Mouse (Mus musculus) embryonic facial prominence, embryonic 14.5 days (tissue): ENCODE data around the gene Pigm. TPM values are rescaled to one million over a fixed set of nuclear protein-coding genes. Genes with fewer than 3 reads are reported as not detected.
A peak's percentile ranks its signal among the peaks of the same experiment; 100 is the strongest.

Experiments
- ATAC-seq: fragments of 200-750 bp; cut with Nextera tagmentation; 2 replicates; pipeline ENCODE4 v1.8.0; 2017; ENCODE audit warnings: low read depth, moderate number of reproducible peaks, moderate TSS enrichment
- DNase-seq: peaks from one replicate; pipeline ENCODE4 v3.0.0-alpha.2; 2015; ENCODE audit warnings: low spot score
- H3K27ac ChIP-seq: fragments of 300-500 bp; sonication (generic); replicated peaks from 2 replicates; pipeline ENCODE4 v1.5.1; 2014; ENCODE audit warnings: low read depth, mild to moderate bottlenecking, low read length, moderate library complexity
- H3K27me3 ChIP-seq: fragments of 300-500 bp; sonication (generic); replicated peaks from 2 replicates; pipeline ENCODE4 v1.6.1; 2014; ENCODE audit warnings: low read length; ENCODE audit not compliant: control insufficient read depth, insufficient read depth
- H3K36me3 ChIP-seq: fragments of 300-500 bp; sonication (generic); 2 replicates; pipeline ENCODE4 v1.6.1; 2014; ENCODE audit warnings: low read length, mixed read lengths; ENCODE audit not compliant: control insufficient read depth, insufficient read depth
- H3K4me1 ChIP-seq: fragments of 300-500 bp; sonication (generic); 2 replicates; pipeline ENCODE4 v1.6.1; 2014; ENCODE audit warnings: antibody characterized with exemption, low read length; ENCODE audit not compliant: control insufficient read depth, insufficient read depth
- H3K4me2 ChIP-seq: fragments of 300-500 bp; sonication (generic); 2 replicates; pipeline ENCODE4 v1.6.1; 2014; ENCODE audit warnings: low read depth, mild to moderate bottlenecking, low read length, moderate library complexity, mixed read lengths
- H3K4me3 ChIP-seq: fragments of 300-500 bp; sonication (generic); 2 replicates; pipeline ENCODE4 v1.5.1; 2014; ENCODE audit warnings: low read depth, mild to moderate bottlenecking, low read length
- H3K9ac ChIP-seq: fragments of 300-500 bp; sonication (generic); 2 replicates; pipeline ENCODE4 v1.6.1; 2014; ENCODE audit warnings: low read depth, mild to moderate bottlenecking, low read length, moderate library complexity, mixed read lengths
- H3K9me3 ChIP-seq: fragments of 300-500 bp; sonication (generic); 2 replicates; pipeline ENCODE4 v1.6.1; 2016; ENCODE audit warnings: low read length; ENCODE audit not compliant: control insufficient read depth
- WGBS: fragments of 180-500 bp; shearing (Covaris S2); extraction: QIAGEN DNeasy Blood & Tissue Kit; methylation state at CpG from one replicate; pipeline ENCODE4 v1.1.7; 2014; 5-methylcytosine and 5-hydroxymethylcytosine counted together
- polyA plus RNA-seq: library from polyadenylated mRNA; unstranded; fragments of >200 nt; fragmentation: Nextera tagmentation; extraction: Ambion mirVana; gene quantifications from 2 replicates; pipeline ENCODE4 v1.2.1, GENCODE M21; 2014

The Pigm gene
- polyA plus RNA-seq, 1 experiment from 2014 or later, result 7.2 TPM

DNA sequence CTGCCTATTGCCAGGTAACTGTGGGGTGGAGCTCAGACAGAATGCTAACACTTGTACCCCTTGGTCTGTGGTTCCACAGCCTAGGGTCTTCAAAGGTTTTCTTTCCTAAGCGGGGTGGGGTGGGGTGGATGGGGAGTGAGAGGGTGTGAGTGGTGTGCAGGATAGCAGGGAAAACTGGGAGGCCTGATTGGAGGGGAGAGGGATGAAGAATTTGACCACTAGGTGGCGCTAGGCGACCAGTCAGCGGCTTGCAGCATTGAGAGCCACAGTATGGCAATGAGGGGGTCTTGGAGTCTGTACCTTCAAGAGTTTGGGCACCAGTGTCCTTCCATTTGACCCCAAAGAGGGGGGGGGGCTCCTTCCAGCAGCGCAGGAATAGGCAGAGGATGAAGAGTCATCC, 35.9 kb downstream of the Pigm start:
- Histone ChIP-seq H3K27ac (no peak overlapping the region), H3K9me3 (no peaks in the 10 kb centered on the region), H3K4me1 (no peaks in the 10 kb centered on the region), H3K27me3 (no peaks in the 10 kb centered on the region; the same call in 1 of the 2 replicates), H3K4me2 (no peak overlapping the region), H3K4me3 (no peak overlapping the region), H3K36me3 (no peaks in the 10 kb centered on the region), H3K9ac (no peak overlapping the region)
- DNase-seq (peak; percentile 71), ATAC-seq (peak; percentile 81)
- WGBS, result 0% methylated on average over 4 of the region's 5 CpGs

DNA sequence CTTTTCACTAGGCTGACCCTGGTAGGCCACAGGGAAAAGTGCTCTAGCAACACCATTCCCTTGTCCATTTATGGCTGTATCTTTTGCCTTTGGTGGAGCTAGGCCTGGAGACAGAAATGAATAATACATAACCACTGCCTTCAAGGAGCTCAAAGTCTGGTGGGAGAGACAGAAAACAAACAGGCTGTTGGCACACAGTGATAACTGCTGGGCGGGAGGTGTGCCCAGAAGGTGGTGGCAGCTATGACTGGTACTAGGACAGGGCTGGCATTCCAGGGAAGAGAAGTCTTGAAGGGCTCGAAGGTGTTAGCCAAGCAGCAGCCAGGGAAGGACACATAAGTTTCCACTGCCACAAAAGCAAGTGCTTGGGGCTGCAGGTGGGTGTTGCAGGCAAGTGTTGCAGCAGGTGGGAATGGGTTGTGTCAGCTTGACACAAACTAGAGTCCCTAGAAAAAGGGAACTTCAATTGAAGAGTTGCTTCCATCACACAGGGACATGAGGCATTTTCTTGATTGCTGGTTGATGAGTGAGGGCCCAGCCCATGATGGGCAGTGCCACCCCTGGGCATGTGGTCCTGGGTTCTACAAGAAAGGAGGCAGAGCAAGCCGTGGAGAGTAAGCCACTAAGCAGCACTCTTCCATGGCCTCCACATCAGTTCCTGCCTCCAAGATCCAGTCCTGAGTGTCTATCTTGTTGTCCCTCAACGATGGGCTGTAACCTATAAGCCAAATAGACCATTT, 37.3 kb downstream of the Pigm start:
- Histone ChIP-seq H3K27me3 (no peaks in the 10 kb centered on the region), H3K36me3 (no peaks in the 10 kb centered on the region), H3K27ac (no peak overlapping the region), H3K4me3 (no peak overlapping the region), H3K9me3 (no peaks in the 10 kb centered on the region), H3K4me1 (no peaks in the 10 kb centered on the region), H3K4me2 (no peak overlapping the region), H3K9ac (no peak overlapping the region)
- 76% methylated on average over 4 of the region's 4 CpGs for WGBS
- DNase-seq, result no peak
- ATAC-seq, result no peak

DNA sequence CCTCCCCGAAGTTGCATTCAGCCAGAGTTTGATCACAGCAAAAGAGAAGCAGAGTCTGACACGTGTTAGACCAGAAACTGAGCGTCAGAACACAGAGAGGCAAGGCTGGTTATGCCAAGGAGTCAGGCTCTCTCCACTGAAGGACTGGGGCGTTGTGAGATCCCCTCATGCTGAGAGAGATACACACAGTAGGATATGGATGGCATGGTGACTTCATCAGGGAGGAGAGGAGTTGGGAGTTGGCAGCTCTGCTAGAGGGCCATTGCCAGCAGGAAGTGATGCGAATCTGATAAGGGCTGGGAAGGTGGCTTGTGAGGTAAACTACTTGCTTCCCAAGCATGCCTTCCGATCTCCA, 37.9 kb downstream of the Pigm start:
- H3K36me3 ChIP-seq, result no peaks in the 10 kb centered on the region
- DNase-seq (no peak), ATAC-seq (no peak)
- H3K4me3 ChIP-seq, result no peak overlapping the region
- no peaks in the 10 kb centered on the region for H3K9me3 ChIP-seq
- H3K4me1 ChIP-seq, result no peaks in the 10 kb centered on the region
- H3K4me2 ChIP-seq, result no peak overlapping the region
- no peak overlapping the region for H3K27ac ChIP-seq
- 82% methylated on average over 6 of the region's 6 CpGs for WGBS
- no peaks in the 10 kb centered on the region for H3K27me3 ChIP-seq
- H3K9ac ChIP-seq, result no peak overlapping the region

DNA sequence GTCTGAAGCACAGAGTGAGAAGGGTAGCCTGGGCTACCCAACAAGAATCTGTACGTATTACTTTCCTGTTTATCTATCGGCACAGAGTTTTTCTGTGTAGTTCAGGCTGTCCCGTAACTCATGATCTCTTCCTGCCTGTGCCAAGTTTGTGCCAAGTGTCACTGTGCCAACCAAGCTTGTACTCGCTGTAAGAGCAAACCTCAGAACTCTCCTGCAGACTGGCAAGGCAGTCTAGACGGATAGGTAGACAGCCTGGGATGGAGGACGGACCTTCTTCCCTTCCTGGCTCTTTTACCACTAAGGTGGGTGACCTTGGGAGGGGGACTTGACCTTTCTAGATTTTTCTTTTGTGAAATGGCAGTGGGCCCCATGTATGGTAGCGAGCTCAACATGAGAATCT, 38.7 kb downstream of the Pigm start:
- Histone ChIP-seq H3K4me1 (no peaks in the 10 kb centered on the region), H3K36me3 (no peaks in the 10 kb centered on the region), H3K9me3 (no peaks in the 10 kb centered on the region), H3K27me3 (no peaks in the 10 kb centered on the region), H3K4me3 (no peak overlapping the region), H3K27ac (no peak overlapping the region), H3K4me2 (no peak overlapping the region), H3K9ac (no peak overlapping the region)
- DNase-seq, result no peak
- WGBS, result 86% methylated on average over 7 of the region's 7 CpGs
- ATAC-seq, result no peak

DNA sequence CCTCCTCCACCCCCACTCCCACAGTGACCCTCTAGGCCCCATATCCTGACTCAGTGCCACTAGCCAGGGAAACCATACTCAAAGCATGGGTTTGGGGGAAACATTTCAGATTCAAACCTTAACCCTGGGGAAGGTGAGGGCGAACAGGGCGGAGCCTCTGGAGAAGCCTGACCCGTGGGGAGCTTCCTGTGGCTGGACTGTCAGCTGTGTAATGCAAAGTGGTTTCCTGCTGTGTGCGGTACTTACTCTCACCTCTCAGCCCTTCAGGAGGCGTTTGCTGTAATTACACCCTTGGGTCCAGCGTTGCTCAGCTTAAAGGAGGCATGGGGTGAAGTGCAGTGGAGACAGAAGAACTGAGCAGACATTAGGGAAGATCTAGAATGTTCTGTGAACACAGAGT, 41.8 kb downstream of the Pigm start:
- no peak overlapping the region for H3K4me2 ChIP-seq
- no peaks in the 10 kb centered on the region for H3K36me3 ChIP-seq
- no peaks in the 10 kb centered on the region for H3K27me3 ChIP-seq
- H3K4me3 ChIP-seq, result no peak overlapping the region
- DNase-seq (no peak), ATAC-seq (no peak; the same call in 1 of the 2 replicates)
- 11% methylated on average over 6 of the region's 6 CpGs for WGBS
- H3K27ac ChIP-seq, result no peak overlapping the region
- H3K9me3 ChIP-seq, result no peaks in the 10 kb centered on the region
- no peak overlapping the region for H3K9ac ChIP-seq
- H3K4me1 ChIP-seq, result no peaks in the 10 kb centered on the region

DNA sequence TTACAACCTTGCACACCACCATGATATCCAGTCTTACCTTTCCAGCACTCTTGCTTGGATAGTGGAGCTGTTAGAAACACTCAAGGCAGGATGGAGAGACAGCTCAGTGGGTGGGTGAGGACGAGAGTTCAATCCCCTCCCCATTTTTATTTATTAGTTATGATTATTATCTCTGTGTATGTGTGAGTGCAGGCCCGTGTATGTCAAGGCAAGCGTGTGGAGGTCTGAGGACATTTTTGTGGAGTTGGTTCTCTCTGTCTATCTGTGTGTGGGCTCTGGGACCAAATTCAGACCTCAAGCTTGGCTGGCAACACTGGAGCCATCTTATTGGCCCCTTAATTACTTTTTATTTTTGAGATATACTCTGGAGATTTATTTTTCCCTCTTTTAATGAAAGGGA, 42.3 kb downstream of the Pigm start:
- Histone ChIP-seq H3K27ac (no peak overlapping the region), H3K9me3 (no peaks in the 10 kb centered on the region), H3K4me3 (no peak overlapping the region), H3K9ac (no peak overlapping the region), H3K4me1 (no peaks in the 10 kb centered on the region), H3K4me2 (no peak overlapping the region), H3K36me3 (no peaks in the 10 kb centered on the region), H3K27me3 (no peaks in the 10 kb centered on the region)
- ATAC-seq (no peak), DNase-seq (no peak)
- WGBS, result 63% methylated on average over 3 of the region's 3 CpGs

DNA sequence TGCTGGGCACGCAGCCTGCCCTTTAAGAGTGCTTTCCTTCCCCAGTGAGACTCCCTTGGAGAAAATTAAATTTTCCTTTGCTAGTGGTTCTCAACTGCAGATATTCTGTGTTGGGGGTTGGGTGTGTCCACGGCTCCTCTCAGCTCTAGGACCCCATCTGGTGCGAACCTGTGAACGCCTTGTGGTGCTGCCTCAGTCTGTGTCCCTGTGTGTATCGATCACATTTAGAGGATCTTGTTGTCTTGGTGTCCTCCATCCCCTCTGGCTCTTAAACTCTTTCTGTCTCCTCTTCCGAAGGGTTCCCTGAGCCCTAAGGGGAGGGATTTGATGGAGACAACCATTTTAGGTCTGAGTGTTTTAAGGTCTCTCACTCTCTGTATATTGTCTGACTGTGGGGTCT, 43.8 kb downstream of the Pigm start:
- Histone ChIP-seq H3K36me3 (no peaks in the 10 kb centered on the region), H3K9ac (no peak overlapping the region), H3K27ac (no peak overlapping the region), H3K9me3 (no peaks in the 10 kb centered on the region), H3K4me1 (no peaks in the 10 kb centered on the region), H3K4me2 (no peak overlapping the region), H3K4me3 (no peak overlapping the region), H3K27me3 (no peaks in the 10 kb centered on the region)
- DNase-seq (no peak), ATAC-seq (no peak)
- 88% methylated on average over 6 of the region's 6 CpGs for WGBS

DNA sequence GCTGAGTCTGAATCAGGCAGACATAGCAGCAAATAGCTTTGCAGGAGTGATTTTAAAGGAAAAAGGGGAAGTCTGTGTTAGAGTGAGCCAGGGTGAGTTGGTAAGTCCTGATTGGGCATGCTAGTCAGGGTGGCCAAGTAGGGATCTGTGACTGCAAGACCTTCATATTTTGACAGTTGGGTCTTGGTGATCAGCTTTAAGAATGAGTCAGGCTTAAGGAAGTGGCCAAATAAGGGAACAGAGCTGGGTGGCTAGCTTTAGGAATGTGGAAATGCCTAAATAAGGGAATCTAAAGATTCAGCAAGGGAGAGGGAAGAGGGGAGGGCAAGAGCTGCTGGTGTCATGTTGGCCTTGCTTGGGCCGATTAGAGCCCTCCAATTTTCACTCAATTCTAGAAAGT, 47.0 kb downstream of the Pigm start:
- Histone ChIP-seq H3K4me1 (no peaks in the 10 kb centered on the region), H3K27me3 (no peaks in the 10 kb centered on the region), H3K36me3 (no peaks in the 10 kb centered on the region), H3K9ac (no peak overlapping the region), H3K27ac (no peak overlapping the region), H3K9me3 (no peaks in the 10 kb centered on the region), H3K4me2 (no peak overlapping the region), H3K4me3 (no peak overlapping the region)
- WGBS, result 67% methylated on average over 1 of the region's 1 CpGs
- ATAC-seq, result no peak
- DNase-seq, result no peak

DNA sequence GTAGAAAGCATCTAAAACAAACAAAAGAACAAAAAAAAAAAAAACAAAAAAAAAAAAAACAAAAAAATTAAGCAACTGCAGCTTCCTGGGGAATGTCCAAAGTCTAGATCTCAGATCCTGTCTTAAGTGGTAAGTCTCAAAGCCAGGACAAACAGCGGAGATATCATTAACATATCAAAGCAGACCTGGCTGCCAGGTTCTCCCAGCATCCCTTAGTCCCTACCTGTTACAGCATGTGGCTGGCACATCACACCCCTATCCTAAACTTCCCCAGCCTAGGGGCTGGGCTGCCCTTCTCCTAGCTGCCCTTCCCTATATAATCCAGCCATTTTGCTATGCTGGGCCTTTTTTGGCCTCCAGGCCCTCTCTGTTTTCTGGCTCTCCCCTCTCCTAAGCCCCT, 50.1 kb downstream of the Pigm start:
- H3K9ac ChIP-seq, result no peak overlapping the region
- H3K4me2 ChIP-seq, result no peak overlapping the region
- no peak for DNase-seq
- no peaks in the 10 kb centered on the region for H3K36me3 ChIP-seq
- 52% methylated on average over 1 of the region's 1 CpGs for WGBS
- no peaks in the 10 kb centered on the region for H3K9me3 ChIP-seq
- H3K4me3 ChIP-seq, result no peak overlapping the region
- no peak overlapping the region for H3K27ac ChIP-seq
- no peaks in the 10 kb centered on the region for H3K27me3 ChIP-seq
- H3K4me1 ChIP-seq, result no peaks in the 10 kb centered on the region
- no peak for ATAC-seq
